Mouse (Mus musculus): ENCODE measurements around the gene Nodal.

Gene Nodal

GRCm38 (mm10) chr10:61399156-61399734 lies 18.5 kb upstream of the Nodal start:
- peak; percentile 80 for DNase-seq (ENCODE audit: low read depth)

GRCm38 (mm10) chr10:61400407-61400806 lies 17.4 kb upstream of the Nodal start:
- no peak for DNase-seq (ENCODE audit: low read depth)

DNA sequence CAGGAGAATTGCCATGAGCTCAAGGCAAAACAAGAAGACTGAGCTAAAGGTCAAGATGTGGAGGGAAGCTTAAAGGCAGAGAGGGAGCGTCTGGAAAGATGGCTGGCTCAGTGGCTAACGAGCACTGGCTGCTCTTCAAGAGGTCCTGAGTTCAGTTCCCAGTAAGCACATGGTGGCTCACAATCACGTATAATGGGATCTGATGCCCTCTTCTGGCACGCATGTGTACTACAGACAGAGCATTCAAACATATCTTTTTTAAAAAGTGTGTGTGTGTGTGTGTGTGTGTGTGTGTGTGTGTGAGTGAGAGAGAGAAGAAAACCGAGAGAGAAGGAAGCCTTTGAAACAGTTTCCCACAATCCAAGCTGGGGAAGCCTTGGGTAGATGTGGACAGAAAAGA lies 15.3 kb upstream of the Nodal start:
- peak; percentile 34 for DNase-seq (ENCODE audit: low read depth)

DNA sequence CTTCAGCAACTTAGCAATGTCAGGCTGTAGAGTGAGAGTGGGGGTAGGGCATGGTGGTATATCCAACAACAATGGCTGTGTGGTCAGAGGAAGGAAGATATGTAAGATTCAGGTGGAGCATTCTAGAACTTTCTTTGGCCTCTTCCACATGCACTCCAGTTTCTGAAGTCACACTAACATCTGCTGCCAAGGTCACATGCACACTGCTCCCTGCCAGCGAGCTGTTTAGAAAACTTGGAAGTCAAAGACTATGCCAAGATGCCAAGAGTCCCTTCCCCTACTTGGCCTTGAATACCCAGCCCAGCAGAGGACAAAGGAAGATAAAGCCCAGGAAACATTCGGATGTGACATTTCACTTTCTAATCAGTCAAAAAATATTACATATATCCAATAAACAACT lies 14.9 kb upstream of the Nodal start:
- no peak for DNase-seq (ENCODE audit: low read depth)

GRCm38 (mm10) chr10:61405958-61406357 lies 11.8 kb upstream of the Nodal start:
- no peak for DNase-seq (ENCODE audit: low read depth)

DNA sequence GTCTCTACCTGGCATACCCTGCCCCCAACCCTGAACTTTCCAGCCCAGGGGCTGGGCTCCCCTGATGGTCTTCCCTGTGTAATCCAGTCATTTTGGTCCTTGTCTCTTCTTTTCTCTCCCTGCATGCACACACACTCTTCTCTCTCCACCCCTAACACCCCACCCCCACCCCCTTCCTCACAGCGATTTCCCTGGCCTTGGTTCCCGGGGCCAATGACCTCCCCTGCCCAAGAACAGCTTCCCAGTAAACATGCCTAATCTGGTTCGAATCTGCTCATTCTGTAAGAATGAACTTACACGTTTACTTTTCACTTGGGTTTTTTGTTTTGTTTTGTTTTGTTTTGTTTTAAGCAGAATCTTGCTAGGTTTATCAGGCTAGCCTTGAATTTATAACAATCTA lies 8.0 kb upstream of the Nodal start:
- no peak for DNase-seq (ENCODE audit: low read depth)

DNA sequence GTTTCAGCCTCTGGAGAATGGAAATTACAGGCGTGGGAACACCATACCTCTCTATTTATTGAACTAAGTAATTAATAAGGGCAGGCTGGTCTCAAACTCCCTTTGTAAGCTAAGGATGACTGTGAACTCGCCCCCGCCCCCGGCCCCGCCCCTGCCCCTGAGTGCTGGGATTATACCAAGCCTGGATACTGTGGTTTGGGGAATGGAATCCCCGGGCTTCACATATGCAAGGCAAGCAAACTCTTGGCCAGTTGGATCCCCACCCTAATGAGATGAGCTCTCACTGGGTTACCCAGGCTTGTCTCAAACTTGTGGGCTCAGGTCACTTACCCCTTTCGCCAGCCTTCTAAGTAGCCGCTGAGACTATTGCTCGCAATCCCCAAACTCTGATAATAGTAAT lies 7.6 kb upstream of the Nodal start:
- no peak for DNase-seq (ENCODE audit: low read depth)

DNA sequence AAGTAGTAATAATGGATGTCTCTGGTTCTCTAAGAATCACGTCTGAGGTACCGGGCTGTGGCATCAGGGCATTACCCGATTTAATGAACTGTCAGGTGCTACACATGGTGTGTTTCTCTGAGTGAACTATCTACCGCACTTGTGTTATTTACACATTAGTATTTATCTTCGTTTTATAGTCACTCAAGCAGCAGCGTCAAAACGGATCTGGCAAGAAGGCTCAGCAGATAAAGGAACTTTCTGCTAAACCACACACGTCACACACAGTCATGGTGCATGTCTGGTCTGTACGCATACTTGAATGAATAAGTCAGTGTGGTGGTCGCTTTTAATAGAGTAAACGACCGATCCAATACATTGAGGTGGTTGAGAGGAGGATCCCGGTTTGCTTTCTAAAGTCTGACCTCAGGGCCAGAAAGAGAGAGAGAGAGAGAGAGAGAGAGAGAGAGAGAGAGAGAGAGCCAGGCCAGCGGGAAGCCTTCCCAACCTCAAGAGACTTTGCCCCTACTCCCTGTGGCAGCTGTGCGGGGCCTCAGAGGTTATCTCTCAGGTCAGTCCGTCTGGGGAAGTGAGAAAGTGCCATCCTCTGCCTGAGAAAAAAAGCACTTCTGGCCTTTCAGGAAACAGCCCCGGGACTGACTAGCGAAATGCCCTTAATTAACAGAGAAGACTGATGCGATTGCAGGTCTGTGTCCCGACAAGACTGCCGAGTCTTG lies 4.7 kb upstream of the Nodal start:
- DNase-seq (ENCODE audit: low read depth) = no peak

DNA sequence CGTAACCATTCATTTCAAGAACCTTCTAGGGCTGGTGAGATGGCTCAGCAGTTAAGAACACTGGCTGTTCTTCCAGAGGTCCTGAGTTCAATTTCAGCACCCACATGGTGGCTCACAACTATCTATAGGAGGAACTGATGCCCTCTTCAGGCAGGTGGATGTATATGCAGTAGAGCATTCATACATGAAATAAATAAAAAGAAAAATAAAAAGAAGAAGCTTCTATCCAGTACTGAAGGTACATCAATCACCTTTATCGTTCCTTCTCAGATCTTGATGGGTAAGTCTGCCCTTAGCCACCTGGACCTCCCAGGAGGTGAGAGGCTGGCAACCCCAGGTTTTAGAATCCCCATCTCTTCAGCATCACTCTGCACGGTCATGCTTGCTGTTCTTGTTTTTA lies 2.5 kb upstream of the Nodal start:
- no peak for DNase-seq (ENCODE audit: low read depth)

DNA sequence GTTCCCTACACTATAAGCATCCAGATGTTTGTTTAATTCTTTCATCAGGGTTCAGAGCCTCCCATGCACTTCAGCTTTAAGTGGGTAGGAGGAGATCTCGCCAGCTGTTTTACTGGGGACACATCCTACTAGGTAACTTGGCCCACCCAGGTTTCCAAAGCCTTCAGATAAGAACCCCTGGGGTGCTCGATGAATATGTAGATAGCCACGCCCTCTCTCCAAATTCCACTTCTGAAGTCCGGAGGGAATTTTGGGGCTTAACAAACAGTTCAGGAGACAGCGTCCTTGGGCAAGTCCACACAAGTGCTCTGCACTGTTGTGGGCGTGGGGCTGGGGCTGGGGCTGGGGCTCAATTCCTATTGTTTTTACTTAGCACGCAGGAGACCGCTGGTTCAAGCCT lies 1.9 kb upstream of the Nodal start:
- no peak for DNase-seq (ENCODE audit: low read depth)

GRCm38 (mm10) chr10:61416561-61416960 lies 1.2 kb upstream of the Nodal start:
- no peak for DNase-seq (ENCODE audit: low read depth)

DNA sequence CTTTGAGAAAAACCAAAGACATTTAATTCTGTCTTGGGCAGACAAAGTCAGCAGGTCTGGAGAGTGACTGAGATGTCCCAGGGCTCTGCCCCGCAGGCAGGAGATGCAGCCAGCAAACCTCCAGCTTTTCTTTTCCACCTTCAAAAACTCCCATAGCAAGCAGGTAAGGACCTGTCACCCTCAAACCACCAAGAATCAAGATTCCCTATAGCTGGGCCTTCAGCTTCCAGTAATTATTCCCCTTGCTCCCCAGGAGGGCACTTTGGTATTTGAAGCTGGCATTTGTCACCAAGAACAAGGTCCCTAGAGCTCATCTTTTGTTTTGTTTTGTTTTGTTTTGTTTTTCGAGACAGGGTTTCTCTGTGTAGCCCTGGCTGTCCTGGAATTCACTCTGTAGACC lies 726 bp upstream of the Nodal start:
- no peak for DNase-seq (ENCODE audit: low read depth)

- DNase-seq (ENCODE audit: low read depth) = peak; percentile 27
Measured at GRCm38 (mm10) chr10:61418131-61418900, 544 bp downstream of the Nodal start.

GRCm38 (mm10) chr10:61419146-61419545 lies 1.4 kb downstream of the Nodal start:
- no peak for DNase-seq (ENCODE audit: low read depth)

DNA sequence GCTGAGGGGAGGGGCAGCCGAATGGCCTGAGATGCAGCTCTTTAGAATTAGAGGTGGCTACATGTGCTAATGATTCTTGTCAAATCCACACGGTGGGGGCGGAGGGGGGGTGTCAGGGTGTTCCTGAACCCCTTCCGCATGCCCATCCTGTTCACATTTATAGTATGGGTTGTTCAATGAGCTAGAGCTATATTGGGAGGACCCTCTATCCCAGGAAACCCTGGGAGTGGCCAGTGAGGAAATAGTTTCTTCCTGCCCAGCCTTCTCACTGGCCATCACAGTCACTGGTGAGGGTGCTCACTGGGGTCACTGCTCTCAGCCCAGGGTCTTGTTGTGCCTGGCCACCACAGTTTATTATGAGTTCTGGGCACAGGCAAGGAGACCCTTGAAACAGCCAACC lies 2.2 kb downstream of the Nodal start:
- no peak for DNase-seq (ENCODE audit: low read depth)

DNA sequence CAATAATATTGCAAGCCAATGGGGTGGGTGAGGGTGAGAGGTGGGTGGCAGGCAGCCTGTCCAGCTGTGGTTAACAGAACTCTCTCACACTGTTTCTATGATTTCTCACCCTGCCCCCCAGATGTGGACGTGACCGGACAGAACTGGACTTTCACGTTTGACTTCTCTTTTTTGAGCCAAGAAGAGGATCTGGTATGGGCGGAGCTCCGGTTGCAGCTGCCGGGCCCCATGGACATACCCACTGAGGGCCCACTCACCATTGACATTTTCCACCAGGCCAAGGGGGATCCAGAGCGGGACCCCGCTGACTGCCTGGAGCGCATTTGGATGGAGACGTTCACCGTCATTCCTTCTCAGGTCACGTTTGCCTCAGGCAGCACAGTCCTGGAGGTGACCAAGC lies 5.1 kb downstream of the Nodal start:
- no peak for DNase-seq (ENCODE audit: low read depth)

DNA sequence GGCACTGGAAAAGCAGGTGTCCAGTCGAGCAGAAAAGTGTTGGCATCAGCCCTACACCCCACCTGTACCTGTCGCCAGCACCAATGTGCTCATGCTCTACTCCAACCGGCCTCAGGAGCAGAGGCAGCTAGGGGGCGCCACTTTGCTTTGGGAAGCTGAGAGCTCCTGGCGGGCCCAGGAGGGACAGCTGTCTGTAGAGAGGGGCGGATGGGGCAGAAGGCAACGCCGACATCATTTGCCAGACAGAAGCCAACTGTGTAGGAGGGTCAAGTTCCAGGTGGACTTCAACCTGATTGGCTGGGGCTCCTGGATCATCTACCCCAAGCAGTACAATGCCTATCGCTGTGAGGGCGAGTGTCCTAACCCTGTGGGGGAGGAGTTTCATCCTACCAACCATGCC lies 5.5 kb downstream of the Nodal start:
- peak; percentile 45 for DNase-seq (ENCODE audit: low read depth)

GRCm38 (mm10) chr10:61424500-61424899 lies 6.7 kb downstream of the Nodal start:
- no peak for DNase-seq (ENCODE audit: low read depth)

GRCm38 (mm10) chr10:61425047-61425446 lies 7.3 kb downstream of the Nodal start:
- no peak for DNase-seq (ENCODE audit: low read depth)

DNA sequence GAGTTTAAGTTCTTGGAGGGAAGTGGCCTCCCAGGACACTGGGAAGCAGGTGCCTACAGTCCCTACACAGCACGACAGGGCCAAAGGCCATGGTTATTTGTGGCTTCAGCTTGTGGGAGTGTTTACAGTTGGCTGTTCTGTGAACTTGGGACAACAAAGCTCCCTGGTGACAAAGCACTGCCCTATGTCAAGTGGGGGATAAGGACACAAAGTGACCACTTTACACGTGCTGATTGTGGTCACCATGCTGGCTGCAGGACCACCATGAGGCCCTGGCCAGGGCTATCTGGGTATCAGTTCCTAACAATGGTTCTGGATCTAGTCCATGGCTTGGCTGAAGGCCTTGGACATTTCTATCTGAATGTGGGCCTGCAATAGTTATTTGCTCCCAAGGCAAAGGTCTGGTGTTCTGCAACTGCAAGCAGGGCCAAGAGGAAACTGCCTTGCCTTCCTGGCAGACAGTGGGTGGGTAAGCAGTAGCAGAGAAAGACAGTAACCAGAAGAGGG lies 8.5 kb downstream of the Nodal start:
- no peak for DNase-seq (ENCODE audit: low read depth)

- DNase-seq (ENCODE audit: low read depth) = no peak
Measured at GRCm38 (mm10) chr10:61427951-61428350, 10.2 kb downstream of the Nodal start.

DNA sequence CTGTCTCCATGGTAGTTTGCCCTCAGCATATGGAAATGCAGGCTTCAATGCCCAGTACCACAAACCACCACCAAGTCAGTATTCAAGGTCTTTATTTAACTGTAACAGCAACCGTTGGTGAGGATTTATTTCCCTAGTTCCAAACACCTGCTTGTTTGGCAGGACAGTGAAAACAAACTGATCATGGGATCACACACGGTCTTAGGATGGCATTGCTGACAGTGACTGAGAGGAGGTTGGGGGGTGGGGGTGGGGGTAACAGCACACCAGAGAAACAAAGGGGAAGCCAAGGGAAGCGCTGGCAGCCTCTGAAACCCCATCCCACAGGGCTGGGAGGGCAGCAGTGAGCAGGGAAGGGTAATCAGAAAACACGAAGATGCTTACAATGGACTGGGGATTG lies 10.6 kb downstream of the Nodal start:
- DNase-seq (ENCODE audit: low read depth) = no peak

DNA sequence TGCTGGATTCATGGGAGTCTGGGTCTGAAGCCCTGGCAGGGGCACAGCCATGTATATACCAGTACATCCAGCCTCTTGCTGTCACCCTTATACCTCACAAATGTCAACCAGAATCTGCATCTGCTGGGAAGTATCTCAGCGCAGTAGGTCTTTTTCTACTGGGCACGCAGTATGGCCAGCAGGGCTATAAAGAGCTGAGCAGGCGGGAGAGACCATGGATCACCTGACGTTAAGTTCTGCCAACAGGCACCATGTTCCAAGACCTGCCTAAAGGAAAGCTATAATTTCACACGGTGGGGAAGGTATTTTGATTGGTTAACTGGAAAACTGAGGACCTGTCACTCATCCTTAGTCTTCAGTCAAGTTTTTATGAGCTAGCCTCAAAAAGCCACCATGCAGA lies 11.3 kb downstream of the Nodal start:
- DNase-seq (ENCODE audit: low read depth) = no peak
